Mouse (Mus musculus) lung, adult 2 months (tissue): ENCODE measurements around the gene Zfp503.

ENCODE experiments used
- CTCF ChIP-seq: fragments of 200-500 bp; IDR thresholded peaks from 2 replicates; pipeline ENCODE4 v1.5.1; 2011; ENCODE audit warnings: mild to moderate bottlenecking, low read length, control low read depth; ENCODE audit not compliant: insufficient read depth
- POLR2A ChIP-seq: fragments of 200-500 bp; IDR thresholded peaks from 2 replicates; pipeline ENCODE4 v1.6.1; 2011; ENCODE audit warnings: low read depth, mild to moderate bottlenecking, control low read depth, low read length, borderline replicate concordance; ENCODE audit errors: extremely low read depth

- TF ChIP-seq POLR2A (no peak), CTCF (no peak)
Observed at GRCm38 (mm10) chr14:21967375-21968010, 21.9 kb downstream of the Zfp503 start.
